Mouse (Mus musculus) splenic B cell, adult 2 months (primary cell): Measurements from ENCODE around the gene Hspb2.

Experiments
- DNase-seq: peaks from one replicate; pipeline ENCODE4 v3.0.0-alpha.2; 2011; ENCODE audit warnings: low read depth, low spot score
- H3K27me3 ChIP-seq: 2 replicates; pipeline ENCODE4 v1.6.1; 2012; ENCODE audit warnings: mild to moderate bottlenecking, low read length, moderate library complexity, mixed read lengths; ENCODE audit not compliant: control insufficient read depth, poor library complexity, insufficient read depth, severe bottlenecking
- H3K36me3 ChIP-seq: 2 replicates; pipeline ENCODE4 v1.6.1; 2012; ENCODE audit warnings: mild to moderate bottlenecking, low read length, moderate library complexity, mixed read lengths; ENCODE audit not compliant: control insufficient read depth, poor library complexity, insufficient read depth, severe bottlenecking

The Hspb2 gene

DNA sequence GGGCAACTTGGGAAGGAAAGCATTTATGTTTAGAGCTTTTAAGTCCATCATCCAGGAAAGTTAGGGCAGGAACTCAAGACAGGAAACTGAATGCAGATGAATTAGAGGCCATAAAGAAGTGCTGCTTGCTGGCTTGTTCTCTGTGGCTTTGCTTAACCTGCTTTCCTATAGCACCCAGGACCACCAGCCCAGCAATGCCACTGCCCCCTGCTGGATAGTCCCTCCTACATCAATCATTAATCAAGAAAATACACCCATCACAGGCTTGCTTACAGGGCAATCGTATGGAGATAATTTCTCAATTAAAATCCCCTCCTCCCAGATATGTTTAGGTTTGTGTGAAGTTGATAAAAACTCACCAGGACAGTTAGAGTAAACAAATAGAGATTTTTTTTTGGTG is 11.2 kb upstream of the Hspb2 start:
- no peaks in the 10 kb centered on the region; the same call in 1 of the 2 replicates for H3K36me3 ChIP-seq
- H3K27me3 ChIP-seq, result no peaks in the 10 kb centered on the region; the same call in 1 of the 2 replicates
- peak; percentile 38 for DNase-seq

GRCm38 (mm10) chr9:50761520-50762243 is 9.5 kb upstream of the Hspb2 start:
- no peaks in the 10 kb centered on the region for H3K27me3 ChIP-seq
- DNase-seq, result no peak

DNA sequence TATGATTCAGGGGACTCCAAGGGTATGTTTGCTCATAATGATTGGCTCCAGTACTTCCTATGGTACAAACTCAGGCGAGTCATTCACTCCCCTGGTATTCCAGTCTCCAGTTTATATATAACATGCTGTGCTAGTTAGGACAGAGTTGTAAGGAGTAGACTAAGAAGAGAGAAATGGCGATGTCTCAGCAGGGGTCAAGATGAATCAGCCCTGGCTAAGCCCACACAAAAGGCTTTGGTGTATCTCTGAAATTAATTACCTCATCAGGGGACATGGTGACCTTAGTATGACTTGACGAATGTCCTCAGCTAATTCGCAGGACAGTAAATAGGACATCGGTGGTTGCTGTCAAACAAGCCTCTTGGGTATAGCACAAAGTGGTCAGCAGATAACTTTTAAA is 4.6 kb upstream of the Hspb2 start:
- DNase-seq, result no peak
- Histone ChIP-seq H3K27me3 (no peaks in the 10 kb centered on the region), H3K36me3 (no peaks in the 10 kb centered on the region)

More at GRCm38 (mm10) chr9:50761520-50762243, 9.5 kb upstream of the Hspb2 start:
- no peaks in the 10 kb centered on the region; the same call in 1 of the 2 replicates for H3K36me3 ChIP-seq

GRCm38 (mm10) chr9:50753947-50754346 is 1.8 kb upstream of the Hspb2 start:
- DNase-seq, result no peak
- H3K27me3 ChIP-seq, result no peaks in the 10 kb centered on the region
- H3K36me3 ChIP-seq, result no peaks in the 10 kb centered on the region

GRCm38 (mm10) chr9:50752784-50753615 is 846 bp upstream of the Hspb2 start:
- H3K36me3 ChIP-seq, result no peaks in the 10 kb centered on the region
- no peak for DNase-seq
- no peaks in the 10 kb centered on the region for H3K27me3 ChIP-seq

- H3K27me3 ChIP-seq, result no peaks in the 10 kb centered on the region
- no peaks in the 10 kb centered on the region for H3K36me3 ChIP-seq
- no peak for DNase-seq
Observed at GRCm38 (mm10) chr9:50751323-50751722, 831 bp downstream of the Hspb2 start, which contains the start of gene Cryab. TSS of gene Cryab (plus strand) at chr9:50751325.

DNA sequence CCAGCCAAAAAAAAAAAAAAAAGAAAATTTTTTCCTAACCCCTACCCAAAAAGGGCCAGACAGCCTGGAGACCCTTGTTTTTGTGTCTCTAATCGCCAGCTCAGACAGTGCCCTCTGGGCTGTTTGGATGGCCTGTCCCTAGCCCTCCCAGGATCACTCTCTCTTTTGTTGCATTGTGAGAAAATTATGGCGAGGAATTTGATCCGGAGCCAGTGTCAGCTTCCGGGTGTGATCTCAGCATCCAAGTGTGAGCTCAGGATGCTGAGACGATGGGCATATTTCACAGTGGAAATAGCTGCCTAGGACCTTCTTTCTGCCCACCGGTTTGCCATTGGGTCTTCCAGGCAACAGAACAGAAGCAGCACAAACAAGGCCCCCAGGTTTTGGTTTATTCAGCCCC is 1.4 kb downstream of the Hspb2 start:
- Histone ChIP-seq H3K36me3 (no peaks in the 10 kb centered on the region), H3K27me3 (no peaks in the 10 kb centered on the region)
- DNase-seq, result no peak

DNA sequence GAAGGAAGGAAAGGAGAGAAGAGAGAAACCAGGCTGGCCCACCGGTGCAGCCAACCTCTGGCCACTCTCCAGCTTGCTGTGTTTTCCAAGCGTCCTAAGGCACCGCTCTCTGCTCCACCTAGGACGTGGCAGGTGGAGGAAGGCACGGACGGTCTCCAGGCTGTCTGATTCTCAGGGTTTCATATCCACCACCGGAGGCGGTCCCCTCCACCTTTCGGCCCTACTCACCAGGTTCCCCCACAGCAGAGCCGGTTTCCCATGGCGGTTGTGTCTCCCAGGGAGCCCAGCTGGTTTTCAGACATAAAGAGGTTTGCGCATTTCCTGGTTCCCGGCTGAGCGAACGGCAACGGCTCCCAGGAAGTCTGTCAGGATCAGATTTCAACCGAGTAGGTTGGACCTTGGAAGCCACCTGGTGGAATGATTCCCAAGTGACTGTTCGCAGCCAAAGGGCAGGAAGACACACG is 5.9 kb downstream of the Hspb2 start, which contains the start of gene 2310030G06Rik:
Gene 2310030G06Rik, minus strand, starts transcription at position 323 of the 464 bp plus-strand sequence.
- Histone ChIP-seq H3K27me3 (no peaks in the 10 kb centered on the region; the same call in 1 of the 2 replicates), H3K36me3 (no peaks in the 10 kb centered on the region)
- DNase-seq, result no peak

- DNase-seq, result no peak
Observed at GRCm38 (mm10) chr9:50745806-50746205, 6.3 kb downstream of the Hspb2 start.

DNA sequence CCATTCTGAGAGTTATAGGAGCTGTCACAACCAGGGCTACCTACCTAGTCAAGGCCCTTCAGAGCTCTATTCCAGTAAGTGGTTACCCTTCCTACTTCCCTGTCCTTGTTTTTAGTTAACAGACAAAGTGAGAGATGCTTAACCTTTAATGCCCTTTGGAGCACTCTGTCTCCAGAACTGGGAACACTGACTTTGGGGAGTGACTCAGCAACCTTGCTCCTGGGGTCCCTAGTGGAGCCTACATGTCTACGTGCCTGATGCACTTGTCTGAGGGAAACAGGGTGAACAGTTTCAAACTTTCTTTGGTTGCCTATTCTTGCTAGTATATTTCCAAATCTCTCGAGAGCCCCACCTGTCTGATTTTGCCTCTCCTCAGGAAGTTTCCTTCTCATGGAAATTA is 9.4 kb downstream of the Hspb2 start:
- no peak for DNase-seq
- H3K36me3 ChIP-seq, result no peaks in the 10 kb centered on the region
- H3K27me3 ChIP-seq, result no peaks in the 10 kb centered on the region; the same call in 1 of the 2 replicates

More at GRCm38 (mm10) chr9:50745806-50746205, 6.3 kb downstream of the Hspb2 start:
- Histone ChIP-seq H3K36me3 (no peaks in the 10 kb centered on the region), H3K27me3 (no peaks in the 10 kb centered on the region; the same call in 1 of the 2 replicates)

DNA sequence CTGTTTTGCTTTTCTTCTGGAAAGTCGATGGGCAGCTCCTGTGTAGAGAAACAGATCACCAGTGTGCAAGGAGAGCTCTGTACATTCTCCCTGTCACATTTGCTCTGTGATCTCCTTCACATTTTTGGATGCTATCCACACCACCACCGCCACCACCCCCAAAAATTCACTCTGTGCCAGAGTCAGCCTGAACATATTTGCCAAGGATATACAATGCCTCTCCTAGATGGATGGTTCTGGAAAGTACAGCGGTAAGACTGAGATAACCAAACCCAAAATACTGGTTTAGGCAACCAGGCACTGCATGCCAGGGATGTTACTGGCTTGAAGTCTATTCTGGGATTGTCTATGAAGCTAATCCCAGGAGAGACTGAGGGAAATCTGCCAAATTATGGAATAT is 9.9 kb downstream of the Hspb2 start:
- no peaks in the 10 kb centered on the region for H3K36me3 ChIP-seq
- no peak for DNase-seq
- H3K27me3 ChIP-seq, result no peaks in the 10 kb centered on the region; the same call in 1 of the 2 replicates

DNA sequence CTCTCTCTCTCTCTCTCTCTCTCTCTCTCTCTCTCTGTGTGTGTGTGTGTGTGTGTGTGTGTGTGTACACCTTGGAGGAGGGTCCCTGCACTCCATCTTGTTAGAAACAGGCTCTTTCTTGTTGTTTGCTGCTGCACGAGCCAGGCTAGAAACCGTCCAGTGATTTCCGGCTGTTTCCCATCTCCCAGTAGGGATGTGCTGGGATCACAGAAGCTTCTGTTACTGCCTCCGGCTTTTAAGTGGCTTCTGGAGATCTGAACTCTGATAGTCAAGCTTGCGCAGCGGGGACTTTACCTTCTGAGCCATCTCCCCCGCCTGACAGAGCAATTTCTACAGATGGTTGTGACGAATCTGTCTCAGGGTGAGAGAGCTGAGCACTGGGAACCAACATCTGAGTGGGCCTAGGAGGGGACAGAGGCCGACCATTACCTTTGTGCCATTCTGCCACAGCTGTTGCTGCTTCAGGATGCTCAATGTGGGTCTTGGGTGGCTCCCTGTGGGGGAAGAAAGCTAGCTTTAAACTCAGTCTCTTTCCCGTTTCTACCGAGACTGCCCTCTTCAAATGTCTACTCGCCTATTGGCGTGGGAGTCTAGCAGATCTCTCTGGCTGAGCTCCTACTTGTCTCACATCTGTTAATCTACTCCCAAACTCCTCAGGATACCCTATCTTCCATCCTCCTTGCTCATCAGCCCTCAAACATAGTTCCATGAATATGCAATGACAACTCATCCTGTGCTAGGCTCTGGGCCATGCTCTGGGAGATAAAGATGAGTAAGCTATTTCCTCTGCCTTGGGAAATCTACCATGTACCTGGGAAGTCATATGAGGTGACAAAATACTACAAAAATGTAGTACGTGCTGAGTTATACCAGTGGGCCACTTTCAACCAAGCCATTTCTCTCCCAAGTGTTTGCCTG is 11.0 kb downstream of the Hspb2 start:
- no peaks in the 10 kb centered on the region; the same call in 1 of the 2 replicates for H3K27me3 ChIP-seq
- no peaks in the 10 kb centered on the region for H3K36me3 ChIP-seq
- DNase-seq, result no peak

GRCm38 (mm10) chr9:50738914-50739870 is 13.0 kb downstream of the Hspb2 start, which contains the start of gene Dixdc1:
TSS of gene Dixdc1 (minus strand) at chr9:50739517.
- peak; percentile 77 for DNase-seq
- no peaks in the 10 kb centered on the region for H3K36me3 ChIP-seq

More at GRCm38 (mm10) chr9:50738914-50739870, 13.0 kb downstream of the Hspb2 start, which contains the start of gene Dixdc1:
- H3K27me3 ChIP-seq, result no peaks in the 10 kb centered on the region; the same call in 1 of the 2 replicates
